Mouse (Mus musculus): Measurements from ENCODE around the gene Rpl10a. TPM values are rescaled to one million over a fixed set of nuclear protein-coding genes. Genes with fewer than 3 reads are reported as not detected.
"Not testable (repeated sequence)": the region's sequence is repeated elsewhere in the genome, so short reads cannot be mapped to it uniquely, and the experiment has no call there.

The Rpl10a gene
- polyA plus RNA-seq, 1 experiment from 2014 or later, result 487 TPM

- Histone ChIP-seq H3K4me3 (no peak overlapping the region), H3K27me3 (replicated peaks) (no peaks in the 10 kb centered on the region), H3K9ac (no peak overlapping the region), H3K4me2 (no peak overlapping the region), H3K9me3 (replicated peaks) (peaks cover 8% of the 10 kb centered on the region; the same call in 1 of the 2 replicates), H3K27ac (no peak overlapping the region), H3K36me3 (peaks cover 69% of the 10 kb centered on the region), H3K4me1 (peaks cover 22% of the 10 kb centered on the region)
- WGBS (ENCODE audit: insufficient replicate concordance), result 87% methylated on average over 8 of the region's 8 CpGs
- no peak for ATAC-seq
Measured at GRCm38 (mm10) chr17:28325751-28326150, 2.5 kb upstream of the Rpl10a start.

GRCm38 (mm10) chr17:28326951-28327350 lies 1.3 kb upstream of the Rpl10a start:
- 84% methylated on average over 3 of the region's 3 CpGs for WGBS (ENCODE audit: insufficient replicate concordance)
- ATAC-seq, result no peak
- Histone ChIP-seq H3K4me1 (peaks cover 33% of the 10 kb centered on the region), H3K9ac (no peak overlapping the region), H3K27ac (peak overlapping the region; percentile 96; the same call in 1 of the 2 replicates), H3K27me3 (replicated peaks) (no peaks in the 10 kb centered on the region), H3K4me2 (no peak overlapping the region), H3K4me3 (no peak overlapping the region), H3K9me3 (replicated peaks) (peaks cover 8% of the 10 kb centered on the region; the same call in 1 of the 2 replicates), H3K36me3 (peaks cover 77% of the 10 kb centered on the region)

GRCm38 (mm10) chr17:28327673-28328325 lies 472 bp upstream of the Rpl10a start:
- H3K4me1 ChIP-seq, result peaks cover 42% of the 10 kb centered on the region
- peak; percentile 17; the same call in 1 of the 2 replicates for ATAC-seq
- peak overlapping the region; percentile 78 for H3K9ac ChIP-seq
- peaks cover 77% of the 10 kb centered on the region for H3K36me3 ChIP-seq
- H3K27me3 ChIP-seq (replicated peaks), result no peaks in the 10 kb centered on the region
- H3K9me3 ChIP-seq (replicated peaks), result peaks cover 8% of the 10 kb centered on the region; the same call in 1 of the 2 replicates
- peak overlapping the region; percentile 85 for H3K4me2 ChIP-seq
- 20% methylated on average over 22 of the region's 22 CpGs for WGBS (ENCODE audit: insufficient replicate concordance)
- peak overlapping the region; percentile 96 for H3K27ac ChIP-seq
- peak overlapping the region; percentile 82 for H3K4me3 ChIP-seq

- peak; percentile 18; the same call in 1 of the 2 replicates for ATAC-seq
- peak overlapping the region; percentile 97 for H3K9ac ChIP-seq
- peaks cover 8% of the 10 kb centered on the region; the same call in 1 of the 2 replicates for H3K9me3 ChIP-seq (replicated peaks)
- H3K4me2 ChIP-seq, result peak overlapping the region; percentile 85
- peak overlapping the region; percentile 82 for H3K4me3 ChIP-seq
- WGBS (ENCODE audit: insufficient replicate concordance), result 0% methylated on average over 25 of the region's 25 CpGs
- peaks cover 70% of the 10 kb centered on the region for H3K36me3 ChIP-seq
- H3K27ac ChIP-seq, result peak overlapping the region; percentile 96
- H3K27me3 ChIP-seq (replicated peaks), result peaks cover 11% of the 10 kb centered on the region
- H3K4me1 ChIP-seq, result peaks cover 52% of the 10 kb centered on the region
Measured at GRCm38 (mm10) chr17:28328946-28329345, 675 bp downstream of the Rpl10a start.

- Histone ChIP-seq H3K9ac (peak overlapping the region; percentile 97), H3K27me3 (replicated peaks) (peaks cover 11% of the 10 kb centered on the region), H3K4me1 (peaks cover 52% of the 10 kb centered on the region), H3K27ac (peak overlapping the region; percentile 96), H3K9me3 (replicated peaks) (0 out of 2 replicates have a peak, but pooled peaks cover 2% of the 10 kb centered on the region), H3K4me2 (peak overlapping the region; percentile 85), H3K36me3 (peaks cover 65% of the 10 kb centered on the region), H3K4me3 (peak overlapping the region; percentile 82)
- WGBS (ENCODE audit: insufficient replicate concordance), result 3% methylated on average over 4 of the region's 4 CpGs
- ATAC-seq, result no peak
Measured at GRCm38 (mm10) chr17:28329503-28330231, 1.4 kb downstream of the Rpl10a start.

GRCm38 (mm10) chr17:28330232-28330546 lies 1.9 kb downstream of the Rpl10a start:
- Histone ChIP-seq H3K36me3 (peaks cover 60% of the 10 kb centered on the region), H3K27me3 (replicated peaks) (peaks cover 11% of the 10 kb centered on the region), H3K9ac (peak overlapping the region; percentile 97), H3K4me2 (peak overlapping the region; percentile 85), H3K9me3 (replicated peaks) (no peaks in the 10 kb centered on the region), H3K4me1 (peaks cover 52% of the 10 kb centered on the region), H3K27ac (peak overlapping the region; percentile 96), H3K4me3 (peak overlapping the region; percentile 82)
- WGBS (ENCODE audit: insufficient replicate concordance), result 41% methylated on average over 2 of the region's 2 CpGs
- no peak for ATAC-seq

GRCm38 (mm10) chr17:28330590-28330989 lies 2.3 kb downstream of the Rpl10a start:
- ATAC-seq; H3K9me3 ChIP-seq (replicated peaks): not testable (repeated sequence)
- Histone ChIP-seq H3K4me1 (peaks cover 52% of the 10 kb centered on the region), H3K4me3 (peak overlapping the region; percentile 82), H3K27me3 (replicated peaks) (peaks cover 11% of the 10 kb centered on the region), H3K36me3 (peaks cover 60% of the 10 kb centered on the region), H3K9ac (peak overlapping the region; percentile 97; the same call in 1 of the 2 replicates), H3K27ac (peak overlapping the region; percentile 96), H3K4me2 (peak overlapping the region; percentile 85)
- WGBS (ENCODE audit: insufficient replicate concordance), result 50% methylated on average over 8 of the region's 8 CpGs

- Histone ChIP-seq H3K4me3 (no peak overlapping the region), H3K9me3 (replicated peaks) (no peaks in the 10 kb centered on the region), H3K27me3 (replicated peaks) (peaks cover 14% of the 10 kb centered on the region), H3K9ac (peak overlapping the region; percentile 8; the same call in 1 of the 2 replicates), H3K4me2 (peak overlapping the region; percentile 85), H3K36me3 (peaks cover 63% of the 10 kb centered on the region), H3K27ac (peak overlapping the region; percentile 53), H3K4me1 (peaks cover 52% of the 10 kb centered on the region)
- WGBS (ENCODE audit: insufficient replicate concordance), result 17% methylated on average over 5 of the region's 7 CpGs
- peak; percentile 7; the same call in 1 of the 2 replicates for ATAC-seq
Measured at GRCm38 (mm10) chr17:28331241-28332112, 3.2 kb downstream of the Rpl10a start.

- H3K27me3 ChIP-seq (replicated peaks), result peaks cover 14% of the 10 kb centered on the region
- no peak overlapping the region for H3K4me3 ChIP-seq
- H3K9me3 ChIP-seq (replicated peaks), result no peaks in the 10 kb centered on the region
- no peak overlapping the region for H3K9ac ChIP-seq
- peaks cover 50% of the 10 kb centered on the region for H3K4me1 ChIP-seq
- H3K4me2 ChIP-seq, result peak overlapping the region; percentile 3; the same call in 1 of the 2 replicates
- H3K27ac ChIP-seq, result peak overlapping the region; percentile 53
- 37% methylated on average over 13 of the region's 13 CpGs for WGBS (ENCODE audit: insufficient replicate concordance)
- ATAC-seq, result no peak; the same call in 1 of the 2 replicates
- H3K36me3 ChIP-seq, result peaks cover 65% of the 10 kb centered on the region
Measured at GRCm38 (mm10) chr17:28332113-28332914, 4.0 kb downstream of the Rpl10a start.

GRCm38 (mm10) chr17:28332915-28333546 lies 4.8 kb downstream of the Rpl10a start:
- no peak for ATAC-seq
- Histone ChIP-seq H3K4me2 (0 out of 2 replicates have a peak overlapping the region, but pooled peaks have one; percentile 1), H3K4me1 (peaks cover 43% of the 10 kb centered on the region), H3K9ac (no peak overlapping the region), H3K27me3 (replicated peaks) (peaks cover 14% of the 10 kb centered on the region), H3K27ac (peak overlapping the region; percentile 53; the same call in 1 of the 2 replicates), H3K4me3 (no peak overlapping the region), H3K36me3 (peaks cover 72% of the 10 kb centered on the region), H3K9me3 (replicated peaks) (no peaks in the 10 kb centered on the region)
- WGBS (ENCODE audit: insufficient replicate concordance), result 43% methylated on average over 31 of the region's 31 CpGs

Data from liver, embryonic 12.5 days (tissue).